Mouse (Mus musculus): ENCODE measurements around the gene Rasl12. TPM values are rescaled to one million over a fixed set of nuclear protein-coding genes. Genes with fewer than 3 reads are reported as not detected.
A peak's percentile ranks its signal among the peaks of the same experiment; 100 is the strongest.

Gene Rasl12
- total and polyA plus RNA-seq, 2 experiments = 0.09 to 0.32 TPM

GRCm38 (mm10) chr9:65458975-65459374, 60.7 kb downstream of the Rasl12 start:
- WGBS = 88% methylated on average over 2 of the region's 2 CpGs
- peaks cover 2% of the 10 kb centered on the region for H3K4me1 ChIP-seq (ENCODE audit: control insufficient read depth, insufficient read depth, low read length)
- DNase-seq (ENCODE audit: extremely low read depth, low read depth, low spot score) = no peak

GRCm38 (mm10) chr9:65460198-65460597, 61.9 kb downstream of the Rasl12 start:
- no peak for DNase-seq (ENCODE audit: extremely low read depth, low read depth, low spot score)
- H3K36me3 ChIP-seq (ENCODE audit: control insufficient read depth, insufficient read depth, low read length) = no peaks in the 10 kb centered on the region
- no peaks in the 10 kb centered on the region for H3K27me3 ChIP-seq (ENCODE audit: control insufficient read depth, insufficient read depth, low read length)
- H3K4me1 ChIP-seq (ENCODE audit: control insufficient read depth, insufficient read depth, low read length) = peaks cover 2% of the 10 kb centered on the region
- no peaks in the 10 kb centered on the region; the same call in 1 of the 2 replicates for H3K79me2 ChIP-seq (ENCODE audit: control insufficient read depth, insufficient read depth, low read length)
- H3K9ac ChIP-seq (ENCODE audit: low read depth, low read length) = no peak overlapping the region
- TF ChIP-seq CTCF (IDR thresholded peaks at IDR 0.05; ENCODE audit: low read depth, low read length) (no peak), POLR2A (IDR thresholded peaks at IDR 0.05; ENCODE audit: extremely low read depth, insufficient read depth, low read length) (no peak)
- H3K27ac ChIP-seq (replicated peaks; ENCODE audit: insufficient read depth, low read depth, low read length) = no peak overlapping the region
- H3K4me3 ChIP-seq (ENCODE audit: insufficient read depth, low read depth, low read length) = no peak overlapping the region; the same call in 1 of the 2 replicates
- 86% methylated on average over 3 of the region's 3 CpGs for WGBS

More at GRCm38 (mm10) chr9:65458975-65459374, 60.7 kb downstream of the Rasl12 start:
- TF ChIP-seq POLR2A (IDR thresholded peaks at IDR 0.05; ENCODE audit: extremely low read depth, insufficient read depth, low read length) (no peak), CTCF (IDR thresholded peaks at IDR 0.05; ENCODE audit: low read depth, low read length) (no peak)
- Histone ChIP-seq H3K79me2 (ENCODE audit: control insufficient read depth, insufficient read depth, low read length) (no peaks in the 10 kb centered on the region; the same call in 1 of the 2 replicates), H3K27me3 (ENCODE audit: control insufficient read depth, insufficient read depth, low read length) (no peaks in the 10 kb centered on the region), H3K4me3 (ENCODE audit: insufficient read depth, low read depth, low read length) (no peak overlapping the region), H3K27ac (replicated peaks; ENCODE audit: insufficient read depth, low read depth, low read length) (no peak overlapping the region), H3K36me3 (ENCODE audit: control insufficient read depth, insufficient read depth, low read length) (no peaks in the 10 kb centered on the region), H3K9ac (ENCODE audit: low read depth, low read length) (no peak overlapping the region)

GRCm38 (mm10) chr9:65460732-65461442, 62.6 kb downstream of the Rasl12 start, which contains the start of gene Spg21:
Spg21 (plus strand) TSS chr9:65460947.
- Histone ChIP-seq H3K36me3 (ENCODE audit: control insufficient read depth, insufficient read depth, low read length) (peaks cover 3% of the 10 kb centered on the region; the same call in 1 of the 2 replicates), H3K9ac (ENCODE audit: low read depth, low read length) (peak within 1 kb of the TSS; percentile 88), H3K27ac (replicated peaks; ENCODE audit: insufficient read depth, low read depth, low read length) (peak within 1 kb of the TSS; percentile 64), H3K27me3 (ENCODE audit: control insufficient read depth, insufficient read depth, low read length) (no peaks in the 10 kb centered on the region), H3K4me3 (ENCODE audit: insufficient read depth, low read depth, low read length) (peak within 1 kb of the TSS; percentile 95), H3K79me2 (ENCODE audit: control insufficient read depth, insufficient read depth, low read length) (no peaks in the 10 kb centered on the region; the same call in 1 of the 2 replicates), H3K4me1 (ENCODE audit: control insufficient read depth, insufficient read depth, low read length) (peaks cover 6% of the 10 kb centered on the region)
- DNase-seq (ENCODE audit: extremely low read depth, low read depth, low spot score) = peak; percentile 81
- WGBS = under 1% methylated on average over 53 of the region's 53 CpGs
- no peak for TF ChIP-seq CTCF (IDR thresholded peaks at IDR 0.05; ENCODE audit: low read depth, low read length)
- 0 out of 2 replicates have a peak, but pooled peaks have one; percentile 33 for TF ChIP-seq POLR2A (IDR thresholded peaks at IDR 0.05; ENCODE audit: extremely low read depth, insufficient read depth, low read length)

GRCm38 (mm10) chr9:65462544-65462943, 64.2 kb downstream of the Rasl12 start:
- no peaks in the 10 kb centered on the region for H3K27me3 ChIP-seq (ENCODE audit: control insufficient read depth, insufficient read depth, low read length)
- peaks cover 7% of the 10 kb centered on the region for H3K4me1 ChIP-seq (ENCODE audit: control insufficient read depth, insufficient read depth, low read length)
- H3K27ac ChIP-seq (replicated peaks; ENCODE audit: insufficient read depth, low read depth, low read length) = no peak overlapping the region
- no peak overlapping the region for H3K4me3 ChIP-seq (ENCODE audit: insufficient read depth, low read depth, low read length)
- H3K79me2 ChIP-seq (ENCODE audit: control insufficient read depth, insufficient read depth, low read length) = no peaks in the 10 kb centered on the region; the same call in 1 of the 2 replicates
- 67% methylated on average over 5 of the region's 5 CpGs for WGBS
- no peak for TF ChIP-seq CTCF (IDR thresholded peaks at IDR 0.05; ENCODE audit: low read depth, low read length)
- no peak for TF ChIP-seq POLR2A (IDR thresholded peaks at IDR 0.05; ENCODE audit: extremely low read depth, insufficient read depth, low read length)
- DNase-seq (ENCODE audit: extremely low read depth, low read depth, low spot score) = peak; percentile 31
- no peak overlapping the region for H3K9ac ChIP-seq (ENCODE audit: low read depth, low read length)
- peaks cover 3% of the 10 kb centered on the region; the same call in 1 of the 2 replicates for H3K36me3 ChIP-seq (ENCODE audit: control insufficient read depth, insufficient read depth, low read length)

- Histone ChIP-seq H3K27ac (replicated peaks; ENCODE audit: insufficient read depth, low read depth, low read length) (no peak overlapping the region), H3K9ac (ENCODE audit: low read depth, low read length) (no peak overlapping the region), H3K4me1 (ENCODE audit: control insufficient read depth, insufficient read depth, low read length) (peaks cover 7% of the 10 kb centered on the region), H3K79me2 (ENCODE audit: control insufficient read depth, insufficient read depth, low read length) (no peaks in the 10 kb centered on the region; the same call in 1 of the 2 replicates), H3K4me3 (ENCODE audit: insufficient read depth, low read depth, low read length) (no peak overlapping the region), H3K27me3 (ENCODE audit: control insufficient read depth, insufficient read depth, low read length) (no peaks in the 10 kb centered on the region), H3K36me3 (ENCODE audit: control insufficient read depth, insufficient read depth, low read length) (peaks cover 5% of the 10 kb centered on the region)
- WGBS = 88% methylated on average over 6 of the region's 6 CpGs
- DNase-seq (ENCODE audit: extremely low read depth, low read depth, low spot score) = peak; percentile 19
- TF ChIP-seq CTCF (IDR thresholded peaks at IDR 0.05; ENCODE audit: low read depth, low read length) (no peak), POLR2A (IDR thresholded peaks at IDR 0.05; ENCODE audit: extremely low read depth, insufficient read depth, low read length) (no peak)
Measured at GRCm38 (mm10) chr9:65464161-65464560, 65.9 kb downstream of the Rasl12 start.

Other genes with a start within 250 kb of the Rasl12 start
- 11.3 and 12.6 TPM in 2 replicates for gene Parp16, start 203.2 kb upstream of the Rasl12 start, total RNA-seq (2014; rRNA removed)
- gene Parp16, start 203.2 kb upstream of the Rasl12 start, polyA plus RNA-seq (2012; rRNA removed) = 11.4 and 13.6 TPM in 2 replicates
- gene Cilp, start 133.3 kb upstream of the Rasl12 start, total RNA-seq (2014; rRNA removed) = 0.18 and 0.20 TPM in 2 replicates
- 0.12 and 0.15 TPM in 2 replicates for gene Cilp, start 133.3 kb upstream of the Rasl12 start, polyA plus RNA-seq (2012; rRNA removed)
- 54.0 and 56.1 TPM in 2 replicates for gene Clpx, start 104.2 kb upstream of the Rasl12 start, total RNA-seq (2014; rRNA removed)
- 39.2 and 62.4 TPM in 2 replicates for gene Clpx, start 104.2 kb upstream of the Rasl12 start, polyA plus RNA-seq (2012; rRNA removed)
- 3.6 and 5.6 TPM in 2 replicates for gene Pdcd7, start 52.4 kb upstream of the Rasl12 start, total RNA-seq (2014; rRNA removed)
- gene Pdcd7, start 52.4 kb upstream of the Rasl12 start, polyA plus RNA-seq (2012; rRNA removed) = 3.5 and 4.5 TPM in 2 replicates
- 0.18 TPM in 1 of 2 replicates, not detected in the other for gene Ubap1l, start 37.5 kb upstream of the Rasl12 start, total RNA-seq (2014; rRNA removed)
- 0.12 and 0.22 TPM in 2 replicates for gene Ubap1l, start 37.5 kb upstream of the Rasl12 start, polyA plus RNA-seq (2012; rRNA removed)
- 0.20 and 0.28 TPM in 2 replicates for gene Kbtbd13, start 6.9 kb upstream of the Rasl12 start, total RNA-seq (2014; rRNA removed)
- gene Kbtbd13, start 6.9 kb upstream of the Rasl12 start, polyA plus RNA-seq (2012; rRNA removed) = 0.14 and 0.49 TPM in 2 replicates
- 2.9 and 3.2 TPM in 2 replicates for gene Slc51b, start 24.4 kb downstream of the Rasl12 start, total RNA-seq (2014; rRNA removed)
- 0.14 and 0.22 TPM in 2 replicates for gene Slc51b, start 24.4 kb downstream of the Rasl12 start, polyA plus RNA-seq (2012; rRNA removed)
- gene Mtfmt, start 37.3 kb downstream of the Rasl12 start, total RNA-seq (2014; rRNA removed) = 5.5 and 5.8 TPM in 2 replicates
- 5.8 and 6.0 TPM in 2 replicates for gene Mtfmt, start 37.3 kb downstream of the Rasl12 start, polyA plus RNA-seq (2012; rRNA removed)
- 20.0 and 25.7 TPM in 2 replicates for gene Spg21, start 62.4 kb downstream of the Rasl12 start, total RNA-seq (2014; rRNA removed)
- 10.7 and 11.3 TPM in 2 replicates for gene Spg21, start 62.4 kb downstream of the Rasl12 start, polyA plus RNA-seq (2012; rRNA removed)
- gene Ankdd1a, start 121.7 kb downstream of the Rasl12 start, total RNA-seq (2014; rRNA removed) = not detected in 2 replicates
- gene Ankdd1a, start 121.7 kb downstream of the Rasl12 start, polyA plus RNA-seq (2012; rRNA removed) = not detected in 2 replicates
- gene Plekho2, start 181.5 kb downstream of the Rasl12 start, total RNA-seq (2014; rRNA removed) = 1.4 and 2.2 TPM in 2 replicates
- 2.9 and 5.4 TPM in 2 replicates for gene Plekho2, start 181.5 kb downstream of the Rasl12 start, polyA plus RNA-seq (2012; rRNA removed)
- 0.20 TPM in 1 of 2 replicates, not detected in the other for gene Pif1, start 188.7 kb downstream of the Rasl12 start, total RNA-seq (2014; rRNA removed)
- 0.04 TPM in 1 of 2 replicates, not detected in the other for gene Pif1, start 188.7 kb downstream of the Rasl12 start, polyA plus RNA-seq (2012; rRNA removed)
- 9.8 and 13.2 TPM in 2 replicates for gene Rbpms2, start 231.1 kb downstream of the Rasl12 start, total RNA-seq (2014; rRNA removed)
- gene Rbpms2, start 231.1 kb downstream of the Rasl12 start, polyA plus RNA-seq (2012; rRNA removed) = 110 and 121 TPM in 2 replicates